In genomic region chr7:99025989-99026388, GRCm38 (mm10) we compare ENCODE assay signal across 13 mouse cellular contexts.
"Had no signal": no experiment of that assay in that cellular context is flagged by ENCODE, and none has a peak within 500 bp of the region (broad histone marks: within the 10 kb centered on the region; RNA-seq: fewer than 3 reads in every experiment).

No protein-coding gene starts in this region.

- H3K4me1 ChIP-seq: midbrain, embryonic 13.5 days had no signal

- H3K4me3 ChIP-seq: limb, embryonic 12.5 days; liver, embryonic 13.5 days; lung, embryonic 15.5 days; midbrain, embryonic 13.5 days had no signal

- ATAC-seq: liver, postnatal 0 days; midbrain, embryonic 13.5 days had no signal

- H3K4me2 ChIP-seq: limb, embryonic 12.5 days; liver, embryonic 13.5 days; lung, embryonic 15.5 days; midbrain, embryonic 13.5 days had no signal

- DNase-seq: kidney, postnatal 10 days; kidney, postnatal 4 days; liver; liver, embryonic 13.5 days; liver, postnatal 0 days; lung, postnatal 14 days; right cerebral cortex, adult 18-20 months; right cerebral cortex, postnatal 25 days; thymus, postnatal 36 days had no signal

- H3K9ac ChIP-seq: limb, embryonic 12.5 days; liver, embryonic 13.5 days; liver, postnatal 0 days; lung, embryonic 15.5 days; midbrain, embryonic 13.5 days had no signal

- H3K9me3 ChIP-seq: limb, embryonic 12.5 days; liver, embryonic 13.5 days; lung, embryonic 15.5 days; midbrain, embryonic 13.5 days had no signal

- H3K27ac ChIP-seq: limb, embryonic 12.5 days; liver, embryonic 13.5 days; lung, embryonic 15.5 days; macrophage; midbrain, embryonic 13.5 days had no signal

- H3K27me3 ChIP-seq: limb, embryonic 12.5 days; liver, embryonic 13.5 days; lung, embryonic 15.5 days; midbrain, embryonic 13.5 days had no signal

- H3K36me3 ChIP-seq: limb, embryonic 12.5 days; liver, embryonic 13.5 days; lung, embryonic 15.5 days; midbrain, embryonic 13.5 days had no signal
